Mouse (Mus musculus) embryo, embryonic 10.5 days (tissue): ENCODE measurements around the gene Arid2.

Source experiments
- DNase-seq: peaks from one replicate; pipeline ENCODE4 v3.0.0-alpha.2; 2015; ENCODE audit warnings: low spot score

Arid2 gene

DNA sequence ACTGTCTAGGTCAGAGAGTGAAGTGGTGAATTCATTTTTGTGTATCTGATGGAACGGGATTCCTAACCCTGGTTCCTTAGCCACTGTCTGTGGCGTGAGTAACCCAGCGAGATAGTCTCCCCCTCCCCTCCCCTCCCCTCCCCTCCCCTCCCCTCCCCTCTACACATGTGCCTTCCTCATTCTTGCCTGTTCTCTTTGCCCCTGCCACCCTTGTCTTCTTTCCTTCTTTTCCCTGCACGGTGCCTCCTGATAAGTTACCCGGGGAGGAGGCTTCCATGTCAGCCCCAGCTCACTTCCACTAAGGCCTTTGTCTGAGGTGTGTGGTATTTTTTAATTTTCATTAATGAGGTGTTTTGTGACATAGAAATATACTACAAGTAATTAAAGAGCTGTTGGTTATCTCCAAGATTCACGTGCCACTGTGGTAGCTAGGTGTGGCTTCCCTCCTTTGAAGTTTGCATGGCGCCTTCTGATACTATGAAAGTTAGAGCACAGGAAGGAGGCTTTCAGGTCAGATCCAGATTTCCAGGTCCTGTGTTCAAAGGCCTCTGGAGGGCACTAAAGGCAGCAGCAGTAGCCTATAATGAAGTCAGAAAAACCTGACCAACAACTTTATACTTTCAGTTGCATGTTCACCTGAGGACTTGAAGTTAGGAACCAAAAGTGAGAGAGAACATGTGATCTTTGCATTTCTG is 57.4 kb downstream of the Arid2 start:
- DNase-seq, result no peak

DNA sequence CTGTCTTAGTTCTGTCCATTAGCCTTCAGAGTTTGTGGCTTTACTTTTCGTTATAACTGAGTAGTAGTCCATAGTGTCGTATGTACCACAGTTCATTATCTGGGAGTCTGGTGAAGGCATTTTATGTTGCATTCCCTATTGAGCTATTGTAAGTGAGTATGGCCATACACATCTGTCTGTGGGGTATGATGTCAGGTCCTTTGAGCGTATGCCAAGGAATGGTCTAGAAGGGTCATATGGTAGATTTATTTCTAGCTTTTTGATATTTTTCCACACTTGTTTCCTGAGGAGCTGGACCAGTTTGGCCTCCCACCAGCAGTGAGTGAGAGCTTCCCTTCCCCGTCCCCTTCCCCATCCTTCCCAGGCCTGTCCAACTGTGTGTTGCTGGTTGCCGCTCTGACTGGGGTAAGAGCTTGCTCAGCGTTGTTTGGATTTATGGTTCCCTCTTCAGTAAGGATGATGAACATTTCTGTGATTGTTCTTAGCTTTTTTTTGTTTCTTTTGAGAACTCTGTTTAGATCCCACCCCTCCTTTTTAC is 58.1 kb downstream of the Arid2 start:
- no peak for DNase-seq

DNA sequence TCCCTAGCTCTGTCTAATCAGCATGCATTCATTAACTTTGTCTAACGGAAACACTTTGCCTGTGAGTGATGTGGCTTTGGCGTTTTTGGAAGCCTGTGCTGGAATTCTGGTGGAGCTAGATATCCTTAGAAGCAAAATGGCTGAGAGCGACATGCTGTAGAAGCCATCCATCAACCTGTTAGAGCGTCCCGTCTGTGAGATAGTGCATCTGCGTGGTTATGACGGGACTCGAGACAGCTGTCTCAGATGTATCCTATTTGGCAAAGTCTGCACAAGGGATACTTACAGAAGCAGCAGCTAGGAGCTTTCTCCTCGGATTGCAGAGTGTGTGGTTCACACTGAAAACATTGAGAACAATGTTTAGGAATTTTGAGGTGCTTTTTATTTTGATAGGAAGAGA is 64.1 kb downstream of the Arid2 start:
- DNase-seq, result no peak

DNA sequence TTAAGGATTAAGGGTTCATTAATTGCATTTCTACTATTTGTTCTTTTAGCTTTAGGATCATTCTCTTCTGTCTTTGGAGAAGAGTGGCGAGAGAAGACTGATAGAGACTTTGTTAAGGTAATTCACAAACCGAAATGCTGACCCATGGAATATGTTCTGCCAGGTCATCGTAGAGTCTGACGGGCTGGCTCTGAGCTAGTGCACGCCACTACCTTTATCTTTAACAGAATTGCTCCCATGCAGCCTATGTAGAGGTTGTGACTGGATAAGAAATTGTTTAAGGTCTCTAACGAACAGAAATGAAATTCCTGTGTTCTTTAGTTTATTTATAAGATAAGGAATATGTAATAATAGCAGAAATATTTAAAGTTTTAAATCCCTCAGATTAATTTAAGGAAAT is 71.6 kb downstream of the Arid2 start:
- DNase-seq, result no peak

DNA sequence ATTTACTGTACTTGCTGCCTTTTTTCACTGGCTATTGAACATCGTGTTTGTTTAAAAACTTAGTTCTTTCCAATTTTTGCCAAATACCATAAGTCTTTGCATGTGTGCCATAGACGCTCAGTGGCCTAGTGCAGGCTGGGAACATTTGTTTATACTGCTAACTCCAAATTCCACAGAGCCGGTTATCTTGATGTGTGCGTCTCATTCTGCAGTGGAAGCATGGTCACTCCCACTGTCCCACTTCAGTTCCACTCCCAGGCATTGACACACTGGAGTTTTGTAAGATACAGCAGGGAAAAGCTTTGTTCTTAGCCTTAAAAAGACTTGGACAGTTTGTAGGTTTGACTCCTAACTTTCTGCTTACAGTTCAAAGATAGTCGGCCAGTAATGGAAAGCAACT is 73.3 kb downstream of the Arid2 start:
- DNase-seq, result no peak

DNA sequence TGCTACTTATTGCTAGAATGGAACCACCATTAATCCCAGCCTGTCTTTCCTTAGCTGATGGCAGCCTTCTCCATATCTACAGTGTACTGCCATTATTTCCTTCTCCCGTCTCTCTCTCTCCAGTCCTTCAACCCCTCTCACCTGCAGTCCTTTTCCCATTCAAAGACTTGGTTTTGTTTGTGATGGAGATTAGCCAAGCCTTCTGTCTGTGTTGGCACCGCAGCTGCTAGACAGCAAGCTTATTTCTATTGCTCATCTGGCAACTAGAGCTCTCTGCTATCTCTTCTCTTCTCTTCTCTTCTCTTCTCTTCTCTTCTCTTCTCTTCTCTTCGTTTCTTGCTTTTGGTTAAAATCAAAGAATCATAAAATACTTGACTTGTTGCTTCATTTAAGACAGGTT is 78.0 kb downstream of the Arid2 start:
- DNase-seq, result no peak

DNA sequence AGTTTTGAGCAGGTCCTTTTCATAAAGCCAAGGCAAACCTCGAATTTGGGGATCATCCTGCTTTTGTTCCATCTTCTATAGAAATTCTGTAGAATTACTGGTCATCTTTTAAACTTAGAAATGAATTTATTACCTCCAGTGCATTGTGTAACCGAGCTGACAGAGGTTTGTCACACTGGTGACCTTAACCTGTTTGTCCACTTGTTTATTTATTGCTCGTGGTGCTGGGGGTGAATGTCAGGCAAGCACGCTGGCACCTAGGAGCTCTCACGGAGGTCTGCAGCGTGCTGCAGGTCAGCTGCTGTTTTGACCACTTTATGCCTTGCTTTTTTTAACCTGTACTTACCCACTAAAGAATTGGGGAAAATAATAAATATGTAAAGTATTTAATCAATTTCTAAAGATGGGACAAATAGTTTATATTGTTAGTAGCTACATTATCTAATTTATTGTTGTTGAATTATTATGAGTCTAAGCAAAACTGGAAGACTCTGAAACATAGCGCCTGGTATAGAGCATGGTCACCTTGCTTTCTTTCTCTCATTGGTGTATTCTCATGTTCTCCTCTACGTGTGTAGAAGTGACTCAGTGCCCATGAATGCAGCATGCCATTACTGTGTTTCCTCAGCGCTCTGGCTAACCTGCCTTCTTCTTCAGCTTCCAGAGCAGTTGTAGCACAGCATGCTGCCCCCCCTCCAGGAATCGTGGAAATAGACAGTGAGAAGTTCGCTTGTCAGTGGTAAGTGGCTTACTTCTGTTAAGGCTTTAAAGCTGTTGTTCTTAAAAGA is 79.1 kb downstream of the Arid2 start:
- DNase-seq, result no peak

DNA sequence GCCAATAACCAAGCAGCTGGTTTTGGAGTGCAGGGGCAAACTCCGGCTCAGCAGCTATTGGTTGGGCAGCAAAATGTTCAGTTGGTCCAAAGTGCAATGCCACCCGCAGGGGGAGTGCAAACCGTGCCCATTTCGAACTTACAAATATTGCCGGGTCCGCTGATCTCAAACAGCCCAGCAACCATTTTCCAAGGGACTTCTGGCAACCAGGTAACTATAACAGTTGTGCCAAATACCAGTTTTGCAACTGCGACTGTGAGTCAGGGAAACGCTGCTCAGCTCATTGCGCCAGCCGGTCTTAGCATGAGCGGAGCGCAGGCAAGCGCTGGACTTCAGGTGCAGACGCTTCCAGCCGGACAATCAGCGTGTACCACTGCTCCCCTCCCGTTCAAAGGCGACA is 84.0 kb downstream of the Arid2 start:
- no peak for DNase-seq

DNA sequence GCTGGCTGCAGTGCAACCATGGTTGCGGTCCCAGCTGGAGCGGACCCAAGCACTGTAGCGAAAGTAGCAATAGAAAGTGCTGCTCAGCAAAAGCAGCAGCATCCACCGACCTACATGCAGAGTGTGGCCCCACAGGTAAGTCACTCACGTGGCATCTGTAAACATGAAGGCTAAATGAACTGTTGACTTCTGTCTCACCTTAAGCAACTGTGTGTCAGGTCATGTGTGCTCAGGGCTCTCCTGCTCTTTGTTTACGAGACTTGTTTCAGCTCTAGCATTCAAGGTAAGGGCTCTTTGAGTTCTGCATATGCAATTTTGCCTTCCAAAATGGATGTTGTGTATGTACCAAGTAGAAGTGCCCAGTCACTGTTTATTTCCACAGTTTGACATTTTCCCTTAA is 85.3 kb downstream of the Arid2 start:
- no peak for DNase-seq

DNA sequence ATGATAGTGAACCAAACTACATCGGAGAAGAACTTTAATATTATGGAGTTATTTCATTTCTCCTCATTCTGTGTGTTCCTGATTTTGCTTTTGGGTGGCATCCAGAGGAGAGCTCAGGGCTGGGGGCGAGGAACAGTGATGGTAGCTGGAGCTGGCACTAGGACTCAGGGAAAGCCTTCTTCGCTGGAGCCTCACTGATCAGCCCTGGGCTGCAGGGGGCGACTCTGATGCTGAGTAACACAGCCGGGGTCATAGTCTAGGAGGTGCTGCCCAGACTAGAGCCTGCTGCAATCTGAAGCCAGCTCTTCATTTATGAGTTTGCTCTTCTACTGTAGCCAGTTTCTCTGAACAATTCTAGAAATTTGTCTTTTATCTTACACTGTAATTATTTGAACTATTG is 85.8 kb downstream of the Arid2 start:
- no peak for DNase-seq

DNA sequence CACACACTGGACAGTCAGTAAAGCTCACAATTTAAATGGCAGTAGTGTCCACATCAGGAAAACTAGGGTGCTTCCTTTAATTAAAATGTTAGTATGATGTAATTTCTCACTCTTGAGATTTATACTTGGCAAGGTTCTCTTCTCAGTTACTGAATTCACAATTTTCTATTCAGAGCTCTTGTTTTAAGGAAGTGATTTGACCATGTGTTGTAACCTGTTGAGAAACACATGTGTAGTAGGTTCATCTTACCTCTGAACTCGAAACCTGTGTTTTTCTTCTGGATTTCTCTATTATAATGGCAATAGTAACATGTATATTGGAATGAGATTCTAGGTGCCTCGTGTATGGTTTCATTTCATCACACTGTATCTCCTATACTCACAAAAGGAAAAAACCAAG is 88.9 kb downstream of the Arid2 start:
- no peak for DNase-seq

DNA sequence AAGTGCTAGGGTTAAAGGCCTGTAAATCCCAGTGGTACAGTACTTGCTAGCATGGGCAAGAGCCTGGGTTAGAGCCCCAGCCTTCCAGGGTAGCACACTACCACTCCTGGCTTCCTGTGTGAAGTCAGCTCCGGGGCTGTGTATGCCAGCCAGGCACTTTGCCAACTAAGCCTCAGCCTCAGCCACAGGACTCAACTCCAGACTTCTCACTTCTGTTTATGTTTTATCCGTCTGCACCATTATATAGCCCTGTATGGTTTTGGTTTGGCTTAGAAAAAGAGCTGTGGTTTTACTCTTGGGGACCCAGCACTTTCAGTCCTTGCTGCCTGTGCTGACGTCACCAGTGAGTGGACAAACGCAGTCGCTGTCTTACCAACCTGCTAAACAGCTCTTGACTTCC is 89.9 kb downstream of the Arid2 start:
- no peak for DNase-seq

DNA sequence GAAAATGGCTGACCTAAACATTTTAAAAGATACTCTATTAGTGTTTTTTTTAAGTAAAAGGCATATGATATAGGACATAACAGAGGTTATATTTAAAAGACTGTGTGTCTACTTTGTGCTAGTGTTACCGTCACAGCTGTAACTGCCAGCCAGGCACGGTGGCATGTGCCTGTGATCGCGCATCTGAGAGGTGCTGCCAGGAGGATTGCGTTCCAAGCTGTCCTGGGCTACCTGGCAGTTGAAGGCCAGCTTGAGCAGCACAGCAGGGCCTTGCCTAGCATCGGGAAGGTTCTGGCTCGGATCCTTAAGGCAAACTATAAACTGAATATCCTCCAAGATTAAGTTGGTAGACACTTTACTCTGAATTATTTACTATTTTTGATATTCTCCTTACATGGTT is 90.4 kb downstream of the Arid2 start:
- DNase-seq, result no peak

DNA sequence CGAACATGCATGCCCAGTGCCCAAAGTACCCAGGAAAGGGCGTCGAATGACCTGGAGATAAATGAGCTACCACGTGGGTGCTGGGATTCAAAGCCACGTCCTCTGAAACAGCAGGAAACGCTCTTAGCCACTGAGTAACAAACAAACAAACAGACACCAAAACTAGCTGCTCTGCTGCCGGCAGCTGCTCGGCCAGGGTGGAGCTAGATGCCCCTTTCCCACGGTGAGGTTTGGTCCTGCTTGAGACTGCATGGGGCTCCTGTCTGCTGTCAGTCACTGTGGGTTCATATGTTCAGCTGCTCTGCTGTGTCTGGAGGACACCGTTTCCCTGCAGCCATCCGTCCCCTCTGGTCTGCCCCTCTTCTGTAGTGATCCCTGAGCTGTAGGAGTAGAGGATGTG is 94.9 kb downstream of the Arid2 start:
- no peak for DNase-seq

DNA sequence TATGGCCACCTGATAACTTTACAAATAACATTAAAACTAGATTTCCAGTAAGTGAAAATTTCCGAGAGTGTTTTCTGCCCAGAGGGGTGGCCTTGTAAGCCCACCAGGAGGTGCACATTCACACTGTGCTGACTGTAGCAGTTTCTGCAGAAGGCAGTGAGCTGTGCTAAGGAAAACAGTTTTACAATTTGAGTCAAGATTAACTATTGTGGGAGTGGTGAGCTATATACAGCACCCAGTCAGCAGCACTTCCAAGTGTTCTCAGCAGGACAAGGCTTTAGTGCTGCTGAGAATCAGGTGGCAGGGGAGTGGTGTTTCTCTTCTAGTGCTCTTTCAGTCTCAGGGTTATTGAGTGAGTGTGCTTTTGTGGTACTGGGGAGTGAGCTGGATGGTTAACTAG is 101.2 kb downstream of the Arid2 start:
- DNase-seq, result no peak

DNA sequence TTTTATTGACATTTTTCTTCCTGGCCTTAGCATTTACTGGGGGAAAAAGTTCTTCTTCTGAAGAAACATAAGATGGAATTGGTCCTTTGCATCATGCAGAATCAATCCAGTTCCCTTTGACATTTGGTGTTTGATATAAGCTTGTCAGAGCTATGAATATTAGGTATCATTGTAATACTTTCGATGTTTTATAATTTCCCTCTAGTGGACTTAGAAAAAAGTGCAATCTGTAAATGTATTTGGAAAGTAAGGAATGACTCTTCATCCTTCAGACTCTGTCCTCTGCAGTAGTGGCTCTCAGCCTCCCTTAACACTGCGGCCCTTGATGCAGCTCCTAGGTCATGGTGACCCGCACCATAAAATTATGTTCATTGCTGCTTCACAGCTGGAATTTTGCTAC is 105.6 kb downstream of the Arid2 start:
- no peak for DNase-seq

DNA sequence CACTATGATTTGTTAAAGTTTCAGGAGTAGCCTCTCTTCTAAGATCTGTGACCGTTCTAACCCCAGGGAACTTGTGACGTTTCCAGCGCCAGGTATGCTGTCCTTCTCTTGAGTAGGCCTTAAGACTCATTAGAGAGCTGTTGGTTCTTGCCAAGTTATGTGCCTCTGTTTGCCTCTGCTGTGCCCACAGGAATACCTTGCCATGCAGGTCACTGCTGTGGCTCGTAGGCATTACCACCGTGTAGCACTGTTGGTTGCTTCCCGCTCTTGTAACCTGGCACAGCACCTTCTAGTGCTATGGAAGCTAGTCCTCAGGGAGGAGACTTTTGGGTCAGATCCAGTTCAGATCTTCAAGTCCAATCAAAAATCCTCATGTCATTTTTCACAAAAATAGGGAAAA is 107.8 kb downstream of the Arid2 start:
- no peak for DNase-seq

DNA sequence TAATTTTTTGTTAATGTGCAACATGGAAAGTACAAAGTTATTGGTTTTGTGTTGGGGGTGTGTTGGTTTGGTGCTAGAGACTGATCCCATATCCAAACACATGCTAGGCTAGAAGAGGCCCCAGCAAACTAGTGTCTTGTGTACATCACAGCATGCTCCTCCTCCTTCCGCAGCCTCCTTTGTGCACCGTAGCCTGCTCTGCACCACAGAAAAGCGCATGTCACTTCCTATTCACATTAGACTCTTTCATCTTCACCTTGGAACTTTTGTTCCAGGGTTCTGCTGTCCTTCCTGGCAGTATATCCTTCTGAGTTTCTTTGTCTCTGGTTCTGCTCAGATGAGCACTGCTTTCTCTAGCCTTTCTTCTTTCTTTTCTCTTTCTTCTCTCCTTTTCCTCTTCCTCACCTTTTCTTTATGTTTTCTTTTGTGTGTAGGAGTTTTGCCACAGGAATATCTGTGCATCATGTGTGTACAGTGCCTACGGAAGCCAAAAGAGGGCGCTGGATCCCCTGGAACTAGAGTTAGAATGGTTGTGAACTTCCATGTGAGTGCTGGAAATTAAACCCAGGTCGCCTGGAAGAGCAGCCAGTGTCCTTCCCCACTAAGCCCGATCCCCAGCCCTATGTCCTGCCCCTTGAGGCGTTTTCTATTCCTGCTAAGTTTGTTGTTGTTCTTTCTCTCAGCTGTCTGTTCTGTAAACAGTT is 109.5 kb downstream of the Arid2 start:
- no peak for DNase-seq

DNA sequence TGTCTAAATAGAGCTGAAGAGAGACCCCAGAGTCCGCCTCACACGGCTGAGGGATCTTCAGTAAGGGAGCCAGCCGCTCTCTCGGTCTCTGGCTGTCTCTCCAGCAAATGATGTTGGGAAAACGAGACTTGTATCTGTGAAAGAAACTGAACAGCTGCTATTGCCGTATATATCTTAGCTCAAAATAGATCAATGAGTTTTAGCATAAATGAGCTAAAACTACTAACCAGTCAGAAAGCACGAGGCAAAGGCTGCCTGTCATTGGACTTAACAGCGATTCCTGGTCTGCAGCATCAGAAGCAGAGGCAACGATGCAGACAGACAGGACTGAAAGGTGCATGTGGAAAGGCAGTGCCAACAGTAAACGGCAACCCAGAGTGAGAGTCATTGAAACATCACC is 111.0 kb downstream of the Arid2 start:
- no peak for DNase-seq

DNA sequence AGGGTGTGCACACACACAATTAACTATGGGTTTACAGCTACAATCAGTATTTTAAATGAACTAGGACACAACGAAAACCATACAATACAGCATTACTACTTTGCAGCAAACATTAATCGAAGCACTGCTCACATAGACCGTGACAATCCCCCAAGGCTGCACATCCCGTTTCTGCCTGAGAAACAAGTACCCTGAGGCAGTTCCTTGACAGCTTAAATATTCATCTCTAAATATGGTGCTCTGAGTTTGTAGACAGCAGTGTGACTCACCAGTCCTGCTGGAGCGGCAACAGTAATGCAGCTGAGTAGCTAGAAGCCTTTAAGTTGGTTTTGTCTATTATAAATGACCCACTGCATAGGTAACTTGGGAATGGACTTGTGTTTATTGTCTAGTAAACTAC is 118.2 kb downstream of the Arid2 start:
- no peak for DNase-seq

DNA sequence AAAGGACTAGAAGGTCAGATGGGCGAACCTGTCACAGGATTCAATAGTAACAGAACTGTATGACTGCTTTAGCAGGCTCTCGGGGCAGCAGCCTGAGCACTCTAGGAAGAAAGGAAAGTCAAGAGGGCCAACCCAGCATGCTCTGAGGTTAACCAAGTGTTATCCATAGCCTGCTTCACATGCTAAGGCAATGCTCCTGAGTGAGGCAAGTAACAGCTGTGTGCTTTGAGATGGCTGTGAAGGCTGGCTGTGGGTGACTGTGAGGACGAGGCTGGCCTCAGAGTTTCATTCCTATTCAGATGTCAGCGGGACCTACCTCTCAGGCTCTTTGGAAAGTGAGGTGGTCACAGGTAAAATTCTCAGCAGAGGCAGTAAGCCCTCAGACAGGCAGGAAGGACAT is 118.9 kb downstream of the Arid2 start:
- no peak for DNase-seq

DNA sequence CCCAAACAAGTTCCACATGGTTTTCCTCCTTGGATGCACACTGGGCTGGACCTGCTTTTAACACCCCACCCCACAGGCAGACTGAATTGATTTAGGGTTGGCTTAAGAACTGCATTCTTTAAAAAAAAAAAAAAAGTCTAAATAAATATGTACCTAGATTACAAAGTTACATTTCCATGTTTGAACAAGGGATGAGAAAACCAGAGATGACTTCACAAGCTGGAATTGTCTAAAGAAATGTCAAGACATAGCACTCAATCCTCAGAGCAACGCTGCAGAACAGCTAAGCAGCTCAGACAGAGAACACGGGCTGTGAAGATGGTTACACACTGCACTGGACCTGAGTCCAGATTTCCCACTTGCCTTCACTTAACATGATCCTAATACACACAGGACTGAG is 119.8 kb downstream of the Arid2 start:
- DNase-seq, result no peak

DNA sequence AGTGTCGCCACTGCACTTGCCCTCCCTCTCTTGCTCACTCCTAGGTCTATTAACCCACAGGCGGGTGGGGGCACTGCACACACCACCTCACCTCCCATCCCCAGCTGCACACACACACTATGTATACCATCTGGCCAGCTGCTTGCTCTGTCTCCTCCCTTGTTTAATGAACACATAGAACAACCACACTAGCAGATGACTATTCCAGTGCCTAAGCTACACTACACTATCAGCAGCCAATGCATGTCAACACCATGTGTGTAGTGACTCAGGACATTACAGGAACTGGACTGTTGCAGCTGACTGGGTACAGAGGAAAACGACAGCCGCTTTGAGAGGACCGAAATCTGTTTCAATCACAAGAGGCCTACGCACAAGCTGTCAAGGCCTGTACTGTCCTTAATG is 121.4 kb downstream of the Arid2 start:
- DNase-seq, result peak; percentile 4
